Mouse (Mus musculus) kidney, postnatal 25 days (tissue): ENCODE results near the gene Wdr26.

ENCODE experiments used
- DNase-seq, 2 experiments: peaks; one replicate each; pipeline ENCODE4 v3.0.0; 2021; ENCODE audit warnings: mixed read lengths in 2 of 2

Gene Wdr26

GRCm38 (mm10) chr1:181167816-181168215 lies 44.0 kb downstream of the Wdr26 start:
- DNase-seq, result no peak

GRCm38 (mm10) chr1:181151541-181151940 lies 60.3 kb downstream of the Wdr26 start:
- DNase-seq, result no peak

DNA sequence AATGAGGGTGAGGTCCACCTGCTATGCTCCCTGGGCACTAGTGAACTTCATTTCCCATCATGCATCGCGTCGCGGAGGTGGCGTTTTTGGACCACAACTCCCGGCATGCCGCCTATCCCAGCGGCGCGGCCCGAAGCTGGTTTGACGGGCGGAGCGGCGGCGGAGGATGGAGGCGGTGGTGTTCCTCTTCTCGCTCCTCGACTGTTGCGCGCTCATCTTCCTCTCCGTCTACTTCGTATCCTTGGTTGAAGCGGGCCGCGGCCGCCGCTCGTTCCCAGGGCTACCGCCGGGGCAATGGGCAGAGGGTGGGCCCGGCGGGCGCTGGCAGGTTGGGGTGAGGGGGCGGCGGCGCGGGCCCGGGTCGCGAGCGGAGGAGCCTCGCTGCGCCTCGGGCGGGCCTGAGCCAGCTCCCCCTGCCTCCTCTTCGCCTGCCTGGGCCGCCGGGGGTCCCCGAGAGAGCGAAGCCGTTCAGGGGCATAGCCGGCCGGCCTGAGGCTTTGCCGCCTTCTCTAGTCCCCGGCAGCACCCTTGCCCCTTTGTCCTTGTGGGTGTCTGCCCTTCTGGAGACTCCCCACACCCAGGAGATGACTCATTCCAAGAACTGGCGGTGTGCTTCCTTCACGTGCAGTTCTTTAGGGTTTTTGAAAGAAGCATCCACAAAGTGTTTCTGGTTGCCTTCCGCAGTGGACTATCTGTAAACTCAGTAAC lies 60.8 kb downstream of the Wdr26 start:
- DNase-seq, result peak; percentile 95 to 96

DNA sequence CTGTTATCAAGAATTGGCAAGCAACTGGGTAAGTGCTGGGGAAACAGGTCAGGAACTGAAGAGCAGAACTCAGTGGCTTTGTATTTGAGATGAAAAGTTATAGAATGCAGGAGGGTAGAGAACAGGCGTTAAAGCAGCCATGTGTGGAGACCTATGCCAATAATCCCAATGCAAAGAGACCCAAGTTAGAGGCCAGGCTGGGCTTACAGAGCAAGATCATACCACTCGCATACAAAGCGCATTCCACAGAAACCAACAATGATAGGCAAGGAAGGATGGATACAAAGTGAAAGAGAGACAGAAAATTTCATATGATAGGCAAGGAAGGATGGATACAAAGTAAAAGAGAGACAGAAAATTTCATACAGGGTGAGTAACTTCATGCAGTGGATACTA lies 61.4 kb downstream of the Wdr26 start:
- DNase-seq, result no peak

DNA sequence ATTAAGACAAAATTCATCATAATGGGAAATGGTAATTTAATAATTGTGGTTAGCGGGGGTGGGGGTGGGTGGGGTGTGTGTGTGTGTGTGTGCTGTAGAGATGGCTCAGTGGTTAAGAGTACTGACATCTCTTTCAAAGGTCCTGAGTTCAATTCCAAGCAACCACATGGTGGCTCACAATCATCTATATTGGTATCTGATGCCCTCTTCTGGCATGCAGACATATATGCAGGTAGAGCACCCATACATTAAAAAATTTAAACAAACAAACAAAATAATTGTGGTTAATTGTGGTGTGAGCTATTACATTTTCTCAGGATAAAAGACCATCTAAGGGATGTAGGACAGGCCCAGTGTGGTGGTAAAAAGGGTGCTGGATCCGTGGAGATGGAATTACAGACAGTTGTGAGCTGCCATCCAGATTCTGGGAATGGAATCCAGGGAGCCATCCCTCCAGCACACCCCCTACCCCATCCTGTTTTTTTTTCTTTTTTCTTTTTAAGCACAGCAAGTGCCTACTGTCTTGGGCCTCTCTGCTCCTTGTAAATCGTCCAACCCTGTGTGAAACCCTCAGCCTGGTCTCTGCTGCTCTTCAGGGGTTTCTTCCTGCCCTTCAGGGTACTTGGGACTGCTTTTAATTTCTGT lies 62.3 kb downstream of the Wdr26 start:
- DNase-seq, result no peak

DNA sequence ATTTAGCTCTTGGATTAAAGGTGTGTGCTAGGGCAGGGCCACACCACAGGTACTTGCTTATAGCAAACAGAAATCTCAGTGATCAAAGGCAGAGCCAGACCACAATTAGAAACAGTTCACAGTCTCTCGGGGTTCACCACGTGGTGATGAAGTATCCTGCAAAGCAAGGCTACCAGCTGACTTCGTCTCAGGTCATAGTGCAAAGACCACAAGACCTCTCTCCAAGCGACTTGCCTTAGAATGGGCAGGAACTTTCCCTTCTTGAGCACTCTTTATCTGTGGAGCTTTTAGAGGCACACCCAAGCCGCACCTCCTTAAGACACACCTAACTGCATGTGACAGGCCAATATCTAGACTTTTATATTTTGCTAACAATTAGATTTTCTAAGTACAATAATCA lies 63.3 kb downstream of the Wdr26 start:
- DNase-seq, result peak; percentile 57 to 75

DNA sequence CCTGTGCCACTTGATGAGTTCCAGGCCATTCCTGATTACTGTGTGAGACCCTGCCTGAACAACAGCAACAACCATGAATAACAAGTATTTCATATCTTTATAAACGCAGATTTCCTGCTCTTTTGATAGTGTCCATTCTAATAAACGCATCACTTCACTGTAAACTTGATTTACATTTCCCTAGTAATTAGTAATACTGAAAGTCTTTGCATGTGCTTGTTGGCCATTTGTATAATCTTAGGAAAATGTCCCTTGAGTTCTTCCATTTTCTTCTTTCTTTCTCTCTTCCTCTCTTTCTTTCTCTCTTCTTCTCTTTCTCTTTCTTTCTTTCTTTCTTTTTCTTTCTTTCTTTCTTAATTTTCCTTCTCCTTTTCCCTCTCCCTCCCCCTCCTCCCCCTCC lies 65.6 kb downstream of the Wdr26 start:
- DNase-seq, result no peak

DNA sequence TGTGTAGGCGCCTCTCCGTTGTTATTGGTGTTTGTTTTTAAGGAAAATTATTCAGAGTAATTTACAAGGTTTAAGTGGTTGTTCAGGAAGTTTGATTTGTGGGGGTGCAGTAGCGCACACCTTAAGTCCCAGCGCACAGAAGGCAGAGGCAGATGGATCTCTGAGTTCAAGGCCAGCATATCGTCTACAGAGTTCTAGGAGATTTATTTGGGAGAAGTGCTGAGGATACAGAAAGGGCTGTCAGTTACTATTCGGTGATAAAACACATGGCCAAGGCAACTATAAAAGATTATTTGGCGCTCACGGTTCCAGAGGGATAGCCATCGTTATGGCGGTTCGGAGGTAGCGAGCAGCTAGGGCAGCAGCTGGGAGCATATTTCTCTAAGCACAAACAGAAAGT lies 66.8 kb downstream of the Wdr26 start:
- DNase-seq, result no peak

DNA sequence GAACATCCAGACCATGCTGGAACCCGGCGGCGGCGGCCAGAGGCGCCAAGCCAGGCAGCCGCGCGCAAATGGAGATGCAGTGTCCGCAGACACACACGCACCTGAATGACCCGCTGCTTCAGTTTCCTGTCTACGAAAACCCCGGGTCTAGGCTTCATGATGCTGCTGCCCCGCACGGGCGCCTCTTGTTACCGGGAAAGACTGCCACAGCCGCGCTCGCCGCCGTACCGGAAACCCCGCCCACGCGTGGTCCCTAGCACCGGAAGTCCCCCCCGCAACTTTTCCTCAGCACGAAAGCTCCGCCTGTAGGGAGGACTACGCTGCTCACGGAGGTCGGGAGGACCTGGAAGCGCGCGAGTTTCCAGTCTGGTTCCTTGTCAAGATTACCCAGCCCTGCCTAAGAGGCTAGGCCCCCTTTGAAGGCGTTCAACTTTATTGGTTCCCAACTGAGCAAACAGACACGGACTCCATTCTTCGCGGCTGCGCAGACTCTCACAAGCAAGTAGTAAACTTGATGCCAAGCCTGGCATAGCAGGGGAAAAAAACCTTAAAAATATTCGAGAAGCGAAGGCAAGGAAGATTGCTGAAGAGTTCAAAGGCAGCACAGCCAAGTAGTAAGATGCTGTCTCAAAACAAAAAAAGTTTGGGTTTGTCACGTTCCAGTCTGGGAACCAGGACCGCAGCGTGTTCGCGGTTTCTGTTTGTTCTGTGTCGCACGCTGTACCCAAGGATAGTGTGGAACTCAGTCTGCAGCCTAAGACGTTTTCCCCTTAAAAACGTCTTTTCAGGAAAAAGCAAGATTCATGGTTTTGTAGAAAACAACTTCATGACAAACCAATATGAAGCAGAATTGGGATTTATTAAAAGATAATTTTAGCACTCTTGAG lies 67.6 kb downstream of the Wdr26 start, which contains the start of the genes Nvl and Cnih4:
Gene Nvl, minus strand, starts transcription at position 255 of the 887 bp plus-strand sequence.
Gene Cnih4, plus strand, starts transcription at position 744 of the 887 bp plus-strand sequence.
- peak; percentile 94 to 97 for DNase-seq

GRCm38 (mm10) chr1:181143609-181143949 lies 68.2 kb downstream of the Wdr26 start:
- no peak for DNase-seq

DNA sequence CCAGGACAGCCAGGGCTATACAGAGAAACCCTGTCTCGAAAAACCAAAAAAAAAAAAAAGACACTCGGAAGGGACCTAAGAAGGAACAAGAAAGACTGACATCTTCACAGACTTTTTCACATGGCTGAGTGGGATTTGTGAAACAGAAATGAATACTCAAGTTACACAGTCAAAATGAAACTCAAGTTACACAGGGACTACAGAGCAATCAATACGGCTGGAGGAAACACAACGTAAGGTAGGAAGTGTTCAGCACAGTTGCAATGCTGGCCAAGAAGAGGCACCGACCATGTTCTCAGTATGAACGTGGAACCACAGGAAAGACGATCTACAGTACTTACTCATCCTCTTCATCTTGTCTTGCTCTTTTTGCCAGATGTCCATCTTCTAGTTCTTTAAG lies 73.1 kb downstream of the Wdr26 start:
- DNase-seq, result no peak

DNA sequence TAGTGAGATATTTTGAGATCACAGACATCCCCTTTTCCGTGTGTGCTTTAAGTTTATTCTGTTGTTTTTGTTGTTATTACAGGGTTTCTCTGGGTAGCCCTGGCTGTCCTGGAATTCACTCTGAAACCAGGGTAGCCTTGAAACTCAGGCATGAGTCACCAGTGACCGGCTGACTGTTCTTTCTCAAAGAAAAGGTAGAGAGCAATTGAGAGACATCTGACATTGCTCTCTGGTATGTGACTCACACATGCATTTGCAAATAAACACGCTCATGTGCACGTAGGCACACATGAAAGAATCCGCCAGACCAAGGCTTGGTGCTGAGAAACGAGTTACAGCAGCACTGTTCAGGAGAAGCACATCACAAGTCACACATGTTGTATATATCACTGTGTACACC lies 79.9 kb downstream of the Wdr26 start:
- no peak for DNase-seq

GRCm38 (mm10) chr1:181126766-181127165 lies 85.0 kb downstream of the Wdr26 start:
- no peak for DNase-seq

- no peak for DNase-seq
Observed at GRCm38 (mm10) chr1:181125916-181126315, 85.9 kb downstream of the Wdr26 start.

DNA sequence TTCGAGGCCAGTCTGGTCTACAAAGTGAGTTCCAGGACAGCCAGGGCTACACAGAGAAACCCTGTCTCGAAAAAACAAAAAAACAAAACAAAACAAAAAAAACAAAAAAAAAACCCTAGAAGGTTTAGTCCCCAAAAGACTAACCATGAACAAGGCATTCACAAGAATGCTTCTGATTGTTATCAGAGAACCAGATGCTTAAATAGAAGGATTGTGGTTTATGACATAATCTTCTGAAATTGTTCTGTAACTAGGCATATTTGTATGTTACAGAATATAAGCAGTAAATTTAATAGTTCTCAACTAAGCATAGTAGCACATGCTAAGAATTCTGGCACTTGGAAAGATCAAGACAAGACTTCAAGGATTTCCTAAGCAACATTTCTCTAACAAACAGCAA lies 87.7 kb downstream of the Wdr26 start:
- no peak for DNase-seq
